Mouse (Mus musculus) stomach, postnatal 0 days (tissue): ENCODE results near the gene Prrt2.

Experiments
- CTCF ChIP-seq: IDR thresholded peaks from 2 replicates; pipeline ENCODE4 v1.5.1; 2016; ENCODE audit warnings: antibody characterized with exemption, low read depth, mild to moderate bottlenecking, moderate library complexity
- EP300 ChIP-seq: optimal IDR thresholded peaks from 2 replicates; pipeline ENCODE3; 2016; ENCODE audit warnings: antibody characterized with exemption

DNA sequence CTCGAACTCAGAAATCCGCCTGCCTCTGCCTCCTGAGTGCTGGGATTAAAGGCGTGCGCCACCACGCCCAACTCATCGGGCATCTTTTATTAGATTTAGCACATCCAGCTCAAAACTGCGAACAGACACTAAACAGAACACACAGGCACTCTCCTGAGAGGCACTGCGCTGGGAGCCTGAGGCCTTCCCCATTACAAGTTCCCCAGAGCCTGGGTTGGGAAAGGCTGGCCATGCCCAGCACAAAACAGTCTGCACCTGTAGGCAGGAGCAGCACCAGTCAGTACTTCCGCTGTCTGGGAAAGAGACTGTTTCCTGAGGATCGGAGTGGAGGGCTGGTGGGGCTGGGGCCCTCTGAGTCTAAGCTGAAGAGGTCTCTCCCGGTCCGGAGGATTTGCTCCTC lies 6.0 kb downstream of the Prrt2 start:
- no peak for TF ChIP-seq CTCF
- TF ChIP-seq EP300 = no peak
